In the genomic region with DNA sequence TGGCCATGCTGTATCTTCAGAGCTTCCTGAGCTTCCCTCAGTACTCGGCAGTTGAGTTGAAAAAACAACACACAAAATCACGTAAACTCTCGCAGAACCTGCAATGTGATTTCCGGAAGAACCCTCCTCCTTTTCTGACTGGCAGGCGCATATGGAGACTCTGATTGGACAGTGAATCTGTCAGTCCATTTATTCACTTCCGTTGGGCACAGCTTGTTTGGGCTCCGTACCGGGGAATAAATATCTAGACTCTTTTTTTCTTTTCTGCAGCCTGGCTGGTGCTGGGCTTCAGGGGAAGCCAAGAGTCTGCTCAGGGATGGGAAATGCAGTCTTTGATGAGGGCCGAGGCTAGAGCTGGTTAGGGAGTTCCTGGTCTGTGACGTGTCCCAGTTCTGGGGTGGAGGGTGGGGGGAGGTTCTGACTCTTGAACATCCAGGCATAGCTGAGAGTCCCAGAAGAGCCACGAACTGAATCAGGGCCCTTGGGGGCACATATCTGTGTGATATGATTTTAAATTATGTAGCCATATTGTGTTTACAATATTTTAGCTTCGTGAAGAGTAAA, we compare ENCODE assay signal across 8 mouse cellular contexts. TPM values are rescaled to one million over a fixed set of nuclear protein-coding genes. Genes with fewer than 3 reads are reported as not detected.
DNase-seq lines count a peak whose midpoint lies in the region; ATAC-seq and TF ChIP-seq lines count a peak whose summit lies in the region.
"Not testable (repeated sequence)": the region's sequence is repeated elsewhere in the genome, so short reads cannot be mapped to it uniquely, and the experiment has no call there.

Zfp951 (minus strand) TSS at position 109 of the 564 bp plus-strand sequence.

- not testable (repeated sequence) for DNase-seq in MEL (ENCODE audit: low read depth, low spot score)
- peak; percentile 46 to 50 for DNase-seq in cerebellum, postnatal 14 days
- peak; percentile 54 to 75 for DNase-seq in frontal cortex, postnatal 36 days (ENCODE audit: low spot score in 2 of 2)
- peak; percentile 28 to 52 for DNase-seq in layer of hippocampus, postnatal 10 days (ENCODE audit: low spot score in 2 of 2)
- DNase-seq in thymus, adult 2 months, result peak; percentile 50

- H3K4me2 ChIP-seq in hindbrain, embryonic 13.5 days, result peak within 1 kb of the TSS; percentile 16; the same call in 1 of the 2 replicates
- H3K4me2 ChIP-seq in lung, embryonic 15.5 days, result not testable (repeated sequence)

- H3K9ac ChIP-seq in MEL (ENCODE audit: control insufficient read depth, low read depth, low read length, poor library complexity, severe bottlenecking), result peak within 1 kb of the TSS; percentile 53
- H3K9ac ChIP-seq in hindbrain, embryonic 13.5 days; lung, embryonic 15.5 days: not testable (repeated sequence)

- peak; percentile 97 for ATAC-seq in hindbrain, embryonic 13.5 days (ENCODE audit: low FRiP score)
- peak; percentile 91 for ATAC-seq in lung, embryonic 15.5 days (ENCODE audit: borderline replicate concordance, extremely low read depth, low FRiP score, low TSS enrichment)
- peak; percentile 99 for ATAC-seq in neutrophil, adult 5-6 weeks (ENCODE audit: extremely low read depth, insufficient number of reproducible peaks, low FRiP score, poor library complexity, severe bottlenecking)

- H3K9me3 ChIP-seq in MEL (replicated peaks; ENCODE audit: insufficient read depth, low read length); lung, embryonic 15.5 days: not testable (repeated sequence)
- peaks cover 18% of the 10 kb centered on the region; the same call in 1 of the 2 replicates for H3K9me3 ChIP-seq in hindbrain, embryonic 13.5 days

- H3K79me2 ChIP-seq in MEL (ENCODE audit: control insufficient read depth, insufficient read depth, low read length, poor library complexity), result not testable (repeated sequence)

- peak within 1 kb of the TSS; percentile 23 for H3K27ac ChIP-seq in MEL (ENCODE audit: control insufficient read depth, low read depth, low read length)
- H3K27ac ChIP-seq in hindbrain, embryonic 13.5 days; lung, embryonic 15.5 days: not testable (repeated sequence)
- H3K27ac ChIP-seq in thymus, adult 2 months (ENCODE audit: control insufficient read depth, insufficient read depth, low read length), result peak within 1 kb of the TSS; percentile 76; the same call in 1 of the 2 replicates

- TF ChIP-seq CTCF in MEL (IDR thresholded peaks at IDR 0.05 in 2 of 3, conservative IDR thresholded peaks at IDR 0.05 in 1 of 3; ENCODE audit: control insufficient read depth in 1 of 3, insufficient read depth in 1 of 3, low read depth in 2 of 3, low read length in 3 of 3, poor library complexity in 1 of 3, severe bottlenecking in 1 of 3); thymus, adult 2 months (IDR thresholded peaks at IDR 0.05; ENCODE audit: borderline replicate concordance, control insufficient read depth, extremely low read depth, insufficient read depth, low read length, poor library complexity): not testable (repeated sequence)

- H3K27me3 ChIP-seq in MEL (ENCODE audit: control insufficient read depth in 1 of 2, insufficient read depth in 2 of 2, low read length in 2 of 2); hindbrain, embryonic 13.5 days; lung, embryonic 15.5 days; thymus, adult 2 months (ENCODE audit: control insufficient read depth, insufficient read depth, low read length): not testable (repeated sequence)

- H3K4me3 ChIP-seq in MEL (ENCODE audit: control insufficient read depth in 1 of 2, insufficient read depth in 1 of 2, low read depth in 2 of 2, low read length in 2 of 2), result peak within 1 kb of the TSS; percentile 53 to 90
- peak within 1 kb of the TSS; percentile 28 for H3K4me3 ChIP-seq in hindbrain, embryonic 13.5 days
- peak within 1 kb of the TSS; percentile 34 for H3K4me3 ChIP-seq in lung, embryonic 15.5 days
- H3K4me3 ChIP-seq in thymus, adult 2 months (ENCODE audit: control insufficient read depth, insufficient read depth, low read length), result peak within 1 kb of the TSS; percentile 50

- not testable (repeated sequence) for H3K4me1 ChIP-seq in MEL (ENCODE audit: control insufficient read depth in 1 of 2, insufficient read depth in 2 of 2, low read length in 2 of 2); hindbrain, embryonic 13.5 days (replicated peaks); lung, embryonic 15.5 days; thymus, adult 2 months (replicated peaks; ENCODE audit: control insufficient read depth, insufficient read depth, low read length)

- not testable (repeated sequence) for TF ChIP-seq POLR2A in MEL (IDR thresholded peaks at IDR 0.05; ENCODE audit: control insufficient read depth in 1 of 2, insufficient read depth in 1 of 2, low read depth in 1 of 2, low read length in 2 of 2, poor library complexity in 1 of 2); thymus, adult 2 months (IDR thresholded peaks at IDR 0.05; ENCODE audit: control insufficient read depth, extremely low read depth, insufficient read depth, low read length, poor library complexity)

- not testable (repeated sequence) for TF ChIP-seq EP300 in MEL (IDR thresholded peaks at IDR 0.05; ENCODE audit: low read depth in 1 of 2, low read length in 2 of 2)

- not testable (repeated sequence) for TF ChIP-seq RAD21 in MEL (IDR thresholded peaks at IDR 0.05; ENCODE audit: low read depth, low read length)

- not testable (repeated sequence) for H3K36me3 ChIP-seq in MEL (ENCODE audit: control insufficient read depth in 1 of 2, insufficient read depth in 2 of 2, low read length in 2 of 2); hindbrain, embryonic 13.5 days; lung, embryonic 15.5 days; thymus, adult 2 months (ENCODE audit: control insufficient read depth, insufficient read depth, low read length)

- 47% methylated on average over 11 of the region's 12 CpGs for WGBS in hindbrain, embryonic 13.5 days
- WGBS in lung, embryonic 15.5 days, result 26% methylated on average over 11 of the region's 12 CpGs
- WGBS in thymus, adult 2 months, result 60% methylated on average over 11 of the region's 12 CpGs

RNA-seq across cellular contexts. Expression of gene Zfp951, which starts in this region (rescaled TPM):
- total RNA-seq in MEL (2012; rRNA removed), result 1.5 and 2.2 TPM in 2 replicates
- 100 to 1,000 TPM in 1 of 2 experiments, 1 to 10 TPM in 1; 2.1 to 234 TPM for polyA plus RNA-seq in MEL (2012; ENCODE audit: insufficient read depth in 1 of 2, insufficient read length in 2 of 2, low read depth in 1 of 2, low replicate concordance in 2 of 2, missing spikeins in 1 of 2)
- 3.0 and 3.2 TPM in 2 replicates for polyA plus RNA-seq in hindbrain, embryonic 13.5 days (2015; fragmentation: Nextera tagmentation; extraction: Ambion mirVana)
- total RNA-seq in layer of hippocampus, postnatal 10 days (2021), result 1 to 10 TPM; 5.4 to 7.1 TPM
- 3.2 and 3.6 TPM in 2 replicates for polyA plus RNA-seq in lung, embryonic 15.5 days (2015; fragmentation: Nextera tagmentation; extraction: Ambion mirVana)
- 9.5 and 12.0 TPM in 2 replicates for total RNA-seq in neutrophil, adult 5-6 weeks (2017)
- 0.54 and 1.4 TPM in 2 replicates for polyA plus RNA-seq in thymus, adult 2 months (2012; rRNA removed)
